Mouse (Mus musculus) limb, embryonic 14.5 days (tissue): ENCODE data around the gene Arxes2. TPM values are rescaled to one million over a fixed set of nuclear protein-coding genes. Genes with fewer than 3 reads are reported as not detected.
A peak's percentile ranks its signal among the peaks of the same experiment; 100 is the strongest.
"Not testable (repeated sequence)": the region's sequence is repeated elsewhere in the genome, so short reads cannot be mapped to it uniquely, and the experiment has no call there.

ENCODE experiments used
- ATAC-seq: fragments of 200-750 bp; cut with Nextera tagmentation; 2 replicates; pipeline ENCODE4 v1.8.0; 2017; ENCODE audit warnings: low read depth, moderate number of reproducible peaks, moderate TSS enrichment; ENCODE audit not compliant: low FRiP score
- DNase-seq: peaks from one replicate; pipeline ENCODE4 v3.0.0-alpha.2; 2015; ENCODE audit warnings: low spot score
- H3K27ac ChIP-seq: fragments of 300-500 bp; sonication (generic); replicated peaks from 2 replicates; pipeline ENCODE4 v1.5.1; 2014; ENCODE audit warnings: low read depth, mild to moderate bottlenecking, low read length, moderate library complexity, mixed read lengths
- H3K27me3 ChIP-seq: fragments of 300-500 bp; sonication (generic); 2 replicates; pipeline ENCODE4 v1.6.1; 2014; ENCODE audit warnings: low read length, mixed read lengths; ENCODE audit not compliant: control insufficient read depth, insufficient read depth
- H3K36me3 ChIP-seq: fragments of 300-500 bp; sonication (generic); 2 replicates; pipeline ENCODE4 v1.6.1; 2014; ENCODE audit warnings: mild to moderate bottlenecking, low read length, moderate library complexity, mixed read lengths; ENCODE audit not compliant: control insufficient read depth, insufficient read depth
- H3K4me1 ChIP-seq: fragments of 300-500 bp; sonication (generic); 2 replicates; pipeline ENCODE4 v1.6.1; 2014; ENCODE audit warnings: antibody characterized with exemption, low read length, mixed read lengths; ENCODE audit not compliant: control insufficient read depth, insufficient read depth
- H3K4me2 ChIP-seq: fragments of 300-500 bp; sonication (generic); replicated peaks from 2 replicates; pipeline ENCODE4 v1.6.1; 2014; ENCODE audit warnings: low read depth, mild to moderate bottlenecking, low read length, moderate library complexity; ENCODE audit not compliant: severe bottlenecking
- H3K4me3 ChIP-seq: fragments of 300-500 bp; sonication (generic); replicated peaks from 2 replicates; pipeline ENCODE4 v1.5.1; 2014; ENCODE audit warnings: low read length
- H3K9ac ChIP-seq: fragments of 300-500 bp; sonication (generic); 2 replicates; pipeline ENCODE4 v1.6.1; 2014; ENCODE audit warnings: mild to moderate bottlenecking, low read depth, low read length, moderate library complexity; ENCODE audit not compliant: severe bottlenecking
- H3K9me3 ChIP-seq: fragments of 300-500 bp; sonication (generic); 2 replicates; pipeline ENCODE4 v1.6.1; 2016; ENCODE audit warnings: low read length; ENCODE audit not compliant: control insufficient read depth
- POLR2A ChIP-seq: fragments of 200-500 bp; IDR thresholded peaks from 2 replicates; pipeline ENCODE4 v1.8.0; 2012; ENCODE audit warnings: inconsistent platforms, mild to moderate bottlenecking, moderate library complexity, borderline replicate concordance; ENCODE audit not compliant: insufficient read depth, insufficient read length; ENCODE audit errors: extremely low read depth
- WGBS: fragments of 180-500 bp; shearing (Covaris S2); extraction: QIAGEN DNeasy Blood & Tissue Kit; methylation state at CpG from one replicate; pipeline ENCODE4 v1.1.7; 2014; 5-methylcytosine and 5-hydroxymethylcytosine counted together
- polyA plus RNA-seq, 2 experiments: library from polyadenylated mRNA; depleted of rRNA in 1 of 2; stranded (reverse) in 1 of 2; unstranded in 1 of 2; fragments of >200 nt; fragmentation: Nextera tagmentation in 1 of 2; extraction: Ambion mirVana in 1 of 2; gene quantifications; 2 replicates each; pipeline versions ENCODE4 v1.2.1 to v1.2.3; 2012 to 2014

Gene Arxes2
- polyA plus RNA-seq (2012; rRNA removed) = 43.9 and 45.5 TPM in 2 replicates
- 73.7 and 80.4 TPM in 2 replicates for polyA plus RNA-seq (2014; fragmentation: Nextera tagmentation; extraction: Ambion mirVana)

GRCm38 (mm10) chrX:135993664-135994119, at the start of gene Arxes2:
Gene Arxes2 (plus strand): TSS chrX:135993824.
- not testable (repeated sequence) for H3K27me3 ChIP-seq, DNase-seq, H3K4me1 ChIP-seq, H3K9ac ChIP-seq, H3K27ac ChIP-seq, H3K9me3 ChIP-seq, H3K36me3 ChIP-seq
- peak within 1 kb of the TSS; percentile 30 for H3K4me3 ChIP-seq
- H3K4me2 ChIP-seq = peak within 1 kb of the TSS; percentile 45
- ATAC-seq = peak; percentile 93
- no CpG with 5 or more reads among the region's 39 CpGs for WGBS

GRCm38 (mm10) chrX:135948699-135949437, 44.8 kb upstream of the Arxes2 start:
- 83% methylated on average over 1 of the region's 1 CpGs for WGBS
- Histone ChIP-seq H3K36me3 (no peaks in the 10 kb centered on the region), H3K27me3 (no peaks in the 10 kb centered on the region), H3K4me1 (no peaks in the 10 kb centered on the region), H3K9ac (no peak overlapping the region), H3K9me3 (no peaks in the 10 kb centered on the region), H3K27ac (no peak overlapping the region), H3K4me3 (no peak overlapping the region), H3K4me2 (no peak overlapping the region)
- ATAC-seq = no peak
- TF ChIP-seq POLR2A = no peak
- DNase-seq = no peak

GRCm38 (mm10) chrX:135956988-135957690, 36.5 kb upstream of the Arxes2 start:
- Histone ChIP-seq H3K27me3 (no peaks in the 10 kb centered on the region), H3K27ac (no peak overlapping the region), H3K9me3 (no peaks in the 10 kb centered on the region), H3K4me1 (no peaks in the 10 kb centered on the region), H3K4me2 (no peak overlapping the region), H3K36me3 (no peaks in the 10 kb centered on the region), H3K4me3 (no peak overlapping the region), H3K9ac (no peak overlapping the region)
- ATAC-seq = no peak
- WGBS = 81% methylated on average over 1 of the region's 1 CpGs
- no peak for DNase-seq
- TF ChIP-seq POLR2A = no peak

GRCm38 (mm10) chrX:135957691-135958081, 35.9 kb upstream of the Arxes2 start:
- no peak overlapping the region for H3K27ac ChIP-seq
- no peak for TF ChIP-seq POLR2A
- DNase-seq (no peak), ATAC-seq (no peak)
- no peaks in the 10 kb centered on the region for H3K27me3 ChIP-seq
- no peaks in the 10 kb centered on the region for H3K36me3 ChIP-seq
- no peak overlapping the region for H3K4me2 ChIP-seq
- H3K4me3 ChIP-seq = no peak overlapping the region
- no peaks in the 10 kb centered on the region for H3K9me3 ChIP-seq
- WGBS = 84% methylated on average over 2 of the region's 2 CpGs
- H3K9ac ChIP-seq = no peak overlapping the region
- H3K4me1 ChIP-seq = no peaks in the 10 kb centered on the region

GRCm38 (mm10) chrX:135958589-135959225, 34.9 kb upstream of the Arxes2 start:
- no peaks in the 10 kb centered on the region for H3K9me3 ChIP-seq
- H3K4me2 ChIP-seq = no peak overlapping the region
- H3K36me3 ChIP-seq = no peaks in the 10 kb centered on the region
- H3K4me3 ChIP-seq = no peak overlapping the region
- H3K27me3 ChIP-seq = no peaks in the 10 kb centered on the region
- no peak overlapping the region for H3K9ac ChIP-seq
- no peaks in the 10 kb centered on the region for H3K4me1 ChIP-seq
- DNase-seq (peak; percentile 3), ATAC-seq (no peak)
- no peak for TF ChIP-seq POLR2A
- H3K27ac ChIP-seq = no peak overlapping the region
- 81% methylated on average over 7 of the region's 7 CpGs for WGBS
